Mouse (Mus musculus) MEL (cell line): ENCODE results near the gene Ly6g5c.
A peak's percentile ranks its signal among the peaks of the same experiment; 100 is the strongest.

Experiments used
- CHD2 ChIP-seq: IDR thresholded peaks from 2 replicates; pipeline ENCODE4 v1.6.1; 2011; ENCODE audit warnings: low read length, improper control_type of control experiment
- CTCF ChIP-seq, 3 experiments: IDR thresholded peaks in 2 of 3; conservative IDR thresholded peaks in 1 of 3; 2 replicates each; pipeline ENCODE4 v1.5.1; 2011 to 2012; ENCODE audit warnings: low read length in 3 of 3, low read depth in 2 of 3, mild to moderate bottlenecking in 2 of 3, improper control_type of control experiment in 1 of 3, inconsistent platforms in 1 of 3, mixed read lengths in 1 of 3, moderate library complexity in 1 of 3; ENCODE audit not compliant: control insufficient read depth in 1 of 3, insufficient read depth in 1 of 3, poor library complexity in 1 of 3, severe bottlenecking in 1 of 3
- EP300 ChIP-seq, 2 experiments: IDR thresholded peaks; 2 replicates each; pipeline ENCODE4 v1.6.1; 2011; ENCODE audit warnings: improper control_type of control experiment in 2 of 2, low read length in 2 of 2, low read depth in 1 of 2, mild to moderate bottlenecking in 1 of 2
- GATA1 ChIP-seq: IDR thresholded peaks from 2 replicates; pipeline ENCODE4 v1.6.1; 2011; ENCODE audit warnings: low read depth, low read length, improper control_type of control experiment
- HCFC1 ChIP-seq: IDR thresholded peaks from 2 replicates; pipeline ENCODE4 v1.6.1; 2012; ENCODE audit warnings: low read depth, mild to moderate bottlenecking, inconsistent platforms, low read length, improper control_type of control experiment, moderate library complexity
- MAX ChIP-seq: IDR thresholded peaks from 2 replicates; pipeline ENCODE4 v1.6.1; 2011; ENCODE audit warnings: low read length, improper control_type of control experiment
- POLR2A ChIP-seq, 2 experiments: IDR thresholded peaks; 2 replicates each; pipeline ENCODE4 v1.6.1; 2011 to 2012; ENCODE audit warnings: low read length in 2 of 2, mild to moderate bottlenecking in 2 of 2, control low read depth in 1 of 2, improper control_type of control experiment in 1 of 2, low read depth in 1 of 2, moderate library complexity in 1 of 2; ENCODE audit not compliant: control insufficient read depth in 1 of 2, insufficient read depth in 1 of 2, poor library complexity in 1 of 2
- USF2 ChIP-seq, 2 experiments: IDR thresholded peaks; 2 replicates each; pipeline ENCODE4 v1.6.1; 2011 to 2012; ENCODE audit warnings: improper control_type of control experiment in 2 of 2, low read length in 2 of 2, borderline replicate concordance in 1 of 2, inconsistent platforms in 1 of 2, low read depth in 1 of 2, mild to moderate bottlenecking in 1 of 2; ENCODE audit not compliant: insufficient read depth in 1 of 2
- ZC3H11A ChIP-seq: IDR thresholded peaks from 2 replicates; pipeline ENCODE4 v1.6.1; 2012; ENCODE audit warnings: low read depth, mild to moderate bottlenecking, inconsistent platforms, low read length, improper control_type of control experiment
- ZMIZ1 ChIP-seq: IDR thresholded peaks from 2 replicates; pipeline ENCODE4 v1.6.1; 2012; ENCODE audit warnings: low read depth, mild to moderate bottlenecking, inconsistent platforms, low read length, improper control_type of control experiment, moderate library complexity

DNA sequence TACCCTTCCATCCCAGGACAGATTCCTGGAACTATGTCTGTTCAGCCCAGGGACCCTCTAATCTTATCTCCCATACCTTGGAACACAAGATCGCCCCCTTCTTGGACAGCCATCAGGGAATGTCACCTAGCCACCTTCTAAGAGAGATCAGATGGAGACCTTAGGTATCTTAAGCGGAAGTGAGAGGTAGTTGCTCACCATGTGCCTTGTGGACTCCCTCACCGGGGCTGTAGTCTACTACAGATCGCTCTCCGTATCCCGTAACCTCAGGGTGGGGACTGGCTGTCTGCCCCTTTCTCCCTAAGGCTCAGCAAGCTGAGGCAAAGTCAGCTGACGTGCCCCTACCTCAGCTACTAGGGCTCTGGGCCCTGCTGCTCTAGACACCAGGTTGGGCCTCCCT lies 4.0 kb upstream of the Ly6g5c start:
- TF ChIP-seq ZMIZ1 (no peak), CTCF (IDR thresholded peaks at IDR 0.05 in 2 of 3, conservative IDR thresholded peaks at IDR 0.05 in 1 of 3; ENCODE audit: control insufficient read depth in 1 of 3, insufficient read depth in 1 of 3, low read depth in 2 of 3, low read length in 3 of 3, poor library complexity in 1 of 3, severe bottlenecking in 1 of 3) (no peak), POLR2A (IDR thresholded peaks at IDR 0.05; ENCODE audit: control insufficient read depth in 1 of 2, insufficient read depth in 1 of 2, low read depth in 1 of 2, low read length in 2 of 2, poor library complexity in 1 of 2) (no peak; a peak in 1 of 4 replicates), CHD2 (no peak), HCFC1 (no peak), GATA1 (no peak), MAX (peak; percentile 72), ZC3H11A (no peak), USF2 (IDR thresholded peaks at IDR 0.05; ENCODE audit: borderline replicate concordance in 1 of 2, insufficient read depth in 1 of 2, low read depth in 1 of 2, low read length in 2 of 2) (no peak), EP300 (IDR thresholded peaks at IDR 0.05; ENCODE audit: low read depth in 1 of 2, low read length in 2 of 2) (peak in 1 of 2 experiments; percentile 50; a peak in 2 of 4 replicates)
